Mouse (Mus musculus): Measurements from ENCODE around the gene Sez6. TPM values are rescaled to one million over a fixed set of nuclear protein-coding genes. Genes with fewer than 3 reads are reported as not detected.

The Sez6 gene
- polyA plus RNA-seq, 1 experiment: 0.41 TPM

GRCm38 (mm10) chr11:77890648-77891258 is 39.8 kb upstream of the Sez6 start:
- WGBS: 81% methylated on average over 2 of the region's 2 CpGs
- Histone ChIP-seq H3K27me3 (ENCODE audit: control insufficient read depth, insufficient read depth, low read length) (no peaks in the 10 kb centered on the region), H3K27ac (ENCODE audit: insufficient read depth, low read depth, low read length) (no peak overlapping the region), H3K36me3 (ENCODE audit: control insufficient read depth, insufficient read depth, low read length) (peaks cover 4% of the 10 kb centered on the region), H3K4me3 (ENCODE audit: low read depth, low read length) (no peak overlapping the region), H3K4me1 (ENCODE audit: control insufficient read depth, insufficient read depth, insufficient read length, low read length) (peaks cover 20% of the 10 kb centered on the region)
- TF ChIP-seq CTCF (IDR thresholded peaks at IDR 0.05; ENCODE audit: extremely low read depth, insufficient read length, insufficient replicate concordance, low read depth, low read length) (no peak), POLR2A (IDR thresholded peaks at IDR 0.05; ENCODE audit: low read depth, low read length) (no peak)

GRCm38 (mm10) chr11:77892883-77893282 is 37.7 kb upstream of the Sez6 start:
- WGBS: 26% methylated on average over 5 of the region's 5 CpGs
- Histone ChIP-seq H3K27ac (ENCODE audit: insufficient read depth, low read depth, low read length) (0 out of 2 replicates have a peak overlapping the region, but pooled peaks have one; percentile 88), H3K36me3 (ENCODE audit: control insufficient read depth, insufficient read depth, low read length) (no peaks in the 10 kb centered on the region; the same call in 1 of the 2 replicates), H3K27me3 (ENCODE audit: control insufficient read depth, insufficient read depth, low read length) (no peaks in the 10 kb centered on the region), H3K4me1 (ENCODE audit: control insufficient read depth, insufficient read depth, insufficient read length, low read length) (peaks cover 20% of the 10 kb centered on the region), H3K4me3 (ENCODE audit: low read depth, low read length) (peak overlapping the region; percentile 37)
- no peak for TF ChIP-seq CTCF (IDR thresholded peaks at IDR 0.05; ENCODE audit: extremely low read depth, insufficient read length, insufficient replicate concordance, low read depth, low read length)
- TF ChIP-seq POLR2A (IDR thresholded peaks at IDR 0.05; ENCODE audit: low read depth, low read length): no peak

- WGBS: 41% methylated on average over 6 of the region's 6 CpGs
- Histone ChIP-seq H3K27ac (ENCODE audit: insufficient read depth, low read depth, low read length) (peak overlapping the region; percentile 88), H3K4me3 (ENCODE audit: low read depth, low read length) (peak overlapping the region; percentile 59), H3K36me3 (ENCODE audit: control insufficient read depth, insufficient read depth, low read length) (no peaks in the 10 kb centered on the region; the same call in 1 of the 2 replicates), H3K4me1 (ENCODE audit: control insufficient read depth, insufficient read depth, insufficient read length, low read length) (peaks cover 20% of the 10 kb centered on the region), H3K27me3 (ENCODE audit: control insufficient read depth, insufficient read depth, low read length) (no peaks in the 10 kb centered on the region)
- TF ChIP-seq POLR2A (IDR thresholded peaks at IDR 0.05; ENCODE audit: low read depth, low read length) (no peak), CTCF (IDR thresholded peaks at IDR 0.05; ENCODE audit: extremely low read depth, insufficient read length, insufficient replicate concordance, low read depth, low read length) (no peak)
These were observed 37.3 kb upstream of the Sez6 start for GRCm38 (mm10) chr11:77893283-77893682.

- WGBS: 13% methylated on average over 11 of the region's 11 CpGs
- H3K27ac ChIP-seq (ENCODE audit: insufficient read depth, low read depth, low read length): peak within 1 kb of the TSS; percentile 88
- no peaks in the 10 kb centered on the region for H3K27me3 ChIP-seq (ENCODE audit: control insufficient read depth, insufficient read depth, low read length)
- no peaks in the 10 kb centered on the region; the same call in 1 of the 2 replicates for H3K36me3 ChIP-seq (ENCODE audit: control insufficient read depth, insufficient read depth, low read length)
- TF ChIP-seq CTCF (IDR thresholded peaks at IDR 0.05; ENCODE audit: extremely low read depth, insufficient read length, insufficient replicate concordance, low read depth, low read length) (peak; percentile 45; the same call in 1 of the 2 replicates), POLR2A (IDR thresholded peaks at IDR 0.05; ENCODE audit: low read depth, low read length) (no peak)
- peaks cover 20% of the 10 kb centered on the region for H3K4me1 ChIP-seq (ENCODE audit: control insufficient read depth, insufficient read depth, insufficient read length, low read length)
- peak within 1 kb of the TSS; percentile 59 for H3K4me3 ChIP-seq (ENCODE audit: low read depth, low read length)
These were observed 36.5 kb upstream of the Sez6 start, which contains the start of gene Pipox for GRCm38 (mm10) chr11:77893787-77894718. Gene Pipox, minus strand, starts transcription at chr11:77894096.

GRCm38 (mm10) chr11:77894967-77895366 is 35.6 kb upstream of the Sez6 start:
- Histone ChIP-seq H3K27ac (ENCODE audit: insufficient read depth, low read depth, low read length) (no peak overlapping the region), H3K27me3 (ENCODE audit: control insufficient read depth, insufficient read depth, low read length) (no peaks in the 10 kb centered on the region), H3K4me3 (ENCODE audit: low read depth, low read length) (no peak overlapping the region), H3K36me3 (ENCODE audit: control insufficient read depth, insufficient read depth, low read length) (no peaks in the 10 kb centered on the region; the same call in 1 of the 2 replicates), H3K4me1 (ENCODE audit: control insufficient read depth, insufficient read depth, insufficient read length, low read length) (peaks cover 20% of the 10 kb centered on the region)
- 79% methylated on average over 2 of the region's 2 CpGs for WGBS
- TF ChIP-seq CTCF (IDR thresholded peaks at IDR 0.05; ENCODE audit: extremely low read depth, insufficient read length, insufficient replicate concordance, low read depth, low read length): no peak
- TF ChIP-seq POLR2A (IDR thresholded peaks at IDR 0.05; ENCODE audit: low read depth, low read length): no peak

GRCm38 (mm10) chr11:77896011-77896410 is 34.6 kb upstream of the Sez6 start:
- Histone ChIP-seq H3K27ac (ENCODE audit: insufficient read depth, low read depth, low read length) (no peak overlapping the region), H3K4me1 (ENCODE audit: control insufficient read depth, insufficient read depth, insufficient read length, low read length) (peaks cover 20% of the 10 kb centered on the region), H3K36me3 (ENCODE audit: control insufficient read depth, insufficient read depth, low read length) (no peaks in the 10 kb centered on the region; the same call in 1 of the 2 replicates), H3K4me3 (ENCODE audit: low read depth, low read length) (no peak overlapping the region), H3K27me3 (ENCODE audit: control insufficient read depth, insufficient read depth, low read length) (no peaks in the 10 kb centered on the region)
- 26% methylated on average over 9 of the region's 9 CpGs for WGBS
- no peak for TF ChIP-seq POLR2A (IDR thresholded peaks at IDR 0.05; ENCODE audit: low read depth, low read length)
- TF ChIP-seq CTCF (IDR thresholded peaks at IDR 0.05; ENCODE audit: extremely low read depth, insufficient read length, insufficient replicate concordance, low read depth, low read length): no peak

- TF ChIP-seq POLR2A (IDR thresholded peaks at IDR 0.05; ENCODE audit: low read depth, low read length): no peak
- no peak for TF ChIP-seq CTCF (IDR thresholded peaks at IDR 0.05; ENCODE audit: extremely low read depth, insufficient read length, insufficient replicate concordance, low read depth, low read length)
- 45% methylated on average over 6 of the region's 6 CpGs for WGBS
- no peak overlapping the region for H3K27ac ChIP-seq (ENCODE audit: insufficient read depth, low read depth, low read length)
- H3K27me3 ChIP-seq (ENCODE audit: control insufficient read depth, insufficient read depth, low read length): no peaks in the 10 kb centered on the region
- peaks cover 20% of the 10 kb centered on the region for H3K4me1 ChIP-seq (ENCODE audit: control insufficient read depth, insufficient read depth, insufficient read length, low read length)
- H3K4me3 ChIP-seq (ENCODE audit: low read depth, low read length): no peak overlapping the region
- H3K36me3 ChIP-seq (ENCODE audit: control insufficient read depth, insufficient read depth, low read length): no peaks in the 10 kb centered on the region; the same call in 1 of the 2 replicates
These were observed 34.1 kb upstream of the Sez6 start for GRCm38 (mm10) chr11:77896480-77896819.

Measured in small intestine, adult 2 months (tissue).